Mouse (Mus musculus) forebrain, embryonic 11.5 days (tissue): ENCODE data around the gene Sctr. TPM values are rescaled to one million over a fixed set of nuclear protein-coding genes. Genes with fewer than 3 reads are reported as not detected.
A peak's percentile ranks its signal among the peaks of the same experiment; 100 is the strongest.

Source experiments
- ATAC-seq: fragments of 200-750 bp; cut with Nextera tagmentation; replicated peaks from 2 replicates; pipeline ENCODE4 v1.8.0; 2017; ENCODE audit warnings: moderate TSS enrichment; ENCODE audit not compliant: low FRiP score
- DNase-seq: peaks from one replicate; pipeline ENCODE4 v3.0.0-alpha.2; 2017; ENCODE audit warnings: low spot score
- H3K27ac ChIP-seq: fragments of 300-500 bp; sonication (generic); 2 replicates; pipeline ENCODE4 v1.5.1; 2014; ENCODE audit warnings: low read depth, low read length
- H3K27me3 ChIP-seq: fragments of 300-500 bp; sonication (generic); 2 replicates; pipeline ENCODE4 v1.6.1; 2014; ENCODE audit warnings: mild to moderate bottlenecking, low read length, mixed read lengths; ENCODE audit not compliant: control insufficient read depth, insufficient read depth
- H3K36me3 ChIP-seq: fragments of 300-500 bp; sonication (generic); 2 replicates; pipeline ENCODE4 v1.6.1; 2014; ENCODE audit warnings: mild to moderate bottlenecking, low read length, moderate library complexity, mixed read lengths; ENCODE audit not compliant: control insufficient read depth, insufficient read depth
- H3K4me1 ChIP-seq: fragments of 300-500 bp; sonication (generic); replicated peaks from 2 replicates; pipeline ENCODE4 v1.6.1; 2014; ENCODE audit warnings: low read length, mixed read lengths; ENCODE audit not compliant: control insufficient read depth, insufficient read depth
- H3K4me2 ChIP-seq: fragments of 300-500 bp; sonication (generic); 2 replicates; pipeline ENCODE4 v1.6.1; 2014; ENCODE audit warnings: low read depth, mild to moderate bottlenecking, low read length, moderate library complexity, mixed read lengths; ENCODE audit not compliant: severe bottlenecking
- H3K4me3 ChIP-seq: fragments of 300-500 bp; sonication (generic); 2 replicates; pipeline ENCODE4 v1.5.1; 2014; ENCODE audit warnings: low read depth, low read length
- H3K9ac ChIP-seq: fragments of 300-500 bp; sonication (generic); 2 replicates; pipeline ENCODE4 v1.6.1; 2014; ENCODE audit warnings: low read length
- H3K9me3 ChIP-seq: fragments of 300-500 bp; sonication (generic); 2 replicates; pipeline ENCODE4 v1.6.1; 2016; ENCODE audit warnings: low read length, mixed read lengths; ENCODE audit not compliant: control insufficient read depth
- WGBS: fragments of 180-500 bp; shearing (Covaris S2); extraction: QIAGEN DNeasy Blood & Tissue Kit; methylation state at CpG from one replicate; pipeline ENCODE4 v1.1.7; 2014; 5-methylcytosine and 5-hydroxymethylcytosine counted together
- polyA plus RNA-seq: library from polyadenylated mRNA; unstranded; fragments of >200 nt; fragmentation: Nextera tagmentation; extraction: Ambion mirVana; gene quantifications from 2 replicates; pipeline ENCODE4 v1.2.1, GENCODE M21; 2014

Sctr gene
- 0.29 and 0.39 TPM in 2 replicates for polyA plus RNA-seq

- H3K36me3 ChIP-seq: no peaks in the 10 kb centered on the region
- ATAC-seq (peak; percentile 81), DNase-seq (peak; percentile 72)
- H3K9ac ChIP-seq: peak within 1 kb of the TSS; percentile 58
- peaks cover 7% of the 10 kb centered on the region for H3K27me3 ChIP-seq
- H3K9me3 ChIP-seq: no peaks in the 10 kb centered on the region
- 0 out of 2 replicates have a peak, but pooled peaks cover 5% of the 10 kb centered on the region for H3K4me1 ChIP-seq
- H3K27ac ChIP-seq: no peak within 1 kb of the TSS
- H3K4me2 ChIP-seq: peak within 1 kb of the TSS; percentile 70
- H3K4me3 ChIP-seq: peak within 1 kb of the TSS; percentile 41
- WGBS: 1% methylated on average over 38 of the region's 39 CpGs
Measured at GRCm38 (mm10) chr1:120006844-120007790, at the start of gene Sctr. Gene Sctr, plus strand, starts transcription at chr1:120006894.

- H3K4me2 ChIP-seq: no peak overlapping the region
- no peaks in the 10 kb centered on the region for H3K9me3 ChIP-seq
- H3K9ac ChIP-seq: no peak overlapping the region
- DNase-seq: no peak
- no peak overlapping the region for H3K27ac ChIP-seq
- no peaks in the 10 kb centered on the region for H3K4me1 ChIP-seq
- no peaks in the 10 kb centered on the region for H3K36me3 ChIP-seq
- no peak overlapping the region for H3K4me3 ChIP-seq
- no peaks in the 10 kb centered on the region for H3K27me3 ChIP-seq
- ATAC-seq: no peak
- 78% methylated on average over 9 of the region's 9 CpGs for WGBS
Measured at GRCm38 (mm10) chr1:119957716-119958222, 48.9 kb upstream of the Sctr start.

GRCm38 (mm10) chr1:119959464-119959863 lies 47.2 kb upstream of the Sctr start:
- Histone ChIP-seq H3K4me1 (no peaks in the 10 kb centered on the region), H3K9me3 (no peaks in the 10 kb centered on the region), H3K36me3 (no peaks in the 10 kb centered on the region), H3K27ac (no peak overlapping the region), H3K27me3 (no peaks in the 10 kb centered on the region), H3K9ac (no peak overlapping the region), H3K4me2 (no peak overlapping the region), H3K4me3 (no peak overlapping the region)
- ATAC-seq: no peak
- 88% methylated on average over 4 of the region's 4 CpGs for WGBS
- no peak for DNase-seq

GRCm38 (mm10) chr1:119959920-119960319 lies 46.8 kb upstream of the Sctr start:
- no peaks in the 10 kb centered on the region for H3K4me1 ChIP-seq
- no peak overlapping the region for H3K4me2 ChIP-seq
- ATAC-seq (no peak), DNase-seq (no peak)
- no peak overlapping the region for H3K9ac ChIP-seq
- no peaks in the 10 kb centered on the region for H3K9me3 ChIP-seq
- no peak overlapping the region for H3K4me3 ChIP-seq
- no peaks in the 10 kb centered on the region for H3K27me3 ChIP-seq
- 75% methylated on average over 7 of the region's 7 CpGs for WGBS
- H3K27ac ChIP-seq: no peak overlapping the region
- no peaks in the 10 kb centered on the region for H3K36me3 ChIP-seq

- Histone ChIP-seq H3K36me3 (no peaks in the 10 kb centered on the region), H3K4me2 (no peak overlapping the region), H3K27me3 (no peaks in the 10 kb centered on the region), H3K27ac (no peak overlapping the region), H3K4me3 (no peak overlapping the region), H3K9ac (no peak overlapping the region), H3K9me3 (no peaks in the 10 kb centered on the region), H3K4me1 (no peaks in the 10 kb centered on the region)
- no peak for ATAC-seq
- 60% methylated on average over 12 of the region's 12 CpGs for WGBS
- no peak for DNase-seq
Measured at GRCm38 (mm10) chr1:119965804-119966514, 40.7 kb upstream of the Sctr start.

GRCm38 (mm10) chr1:119973117-119973516 lies 33.6 kb upstream of the Sctr start:
- H3K9ac ChIP-seq: no peak overlapping the region
- WGBS: 36% methylated on average over 4 of the region's 4 CpGs
- DNase-seq: no peak
- H3K4me1 ChIP-seq: no peaks in the 10 kb centered on the region
- no peaks in the 10 kb centered on the region for H3K27me3 ChIP-seq
- no peak for ATAC-seq
- H3K9me3 ChIP-seq: no peaks in the 10 kb centered on the region
- H3K4me3 ChIP-seq: no peak overlapping the region
- H3K4me2 ChIP-seq: no peak overlapping the region
- H3K36me3 ChIP-seq: no peaks in the 10 kb centered on the region
- H3K27ac ChIP-seq: no peak overlapping the region

- ATAC-seq: no peak
- 86% methylated on average over 4 of the region's 4 CpGs for WGBS
- no peak overlapping the region for H3K27ac ChIP-seq
- H3K36me3 ChIP-seq: no peaks in the 10 kb centered on the region
- no peaks in the 10 kb centered on the region for H3K9me3 ChIP-seq
- no peaks in the 10 kb centered on the region for H3K27me3 ChIP-seq
- no peak for DNase-seq
- H3K9ac ChIP-seq: no peak overlapping the region
- H3K4me3 ChIP-seq: no peak overlapping the region
- H3K4me2 ChIP-seq: no peak overlapping the region
- H3K4me1 ChIP-seq: no peaks in the 10 kb centered on the region
Measured at GRCm38 (mm10) chr1:119975141-119975540, 31.6 kb upstream of the Sctr start.

GRCm38 (mm10) chr1:119986555-119986954 lies 20.1 kb upstream of the Sctr start:
- no peaks in the 10 kb centered on the region for H3K27me3 ChIP-seq
- H3K4me1 ChIP-seq: no peaks in the 10 kb centered on the region
- no peak for ATAC-seq
- no peak overlapping the region for H3K27ac ChIP-seq
- no peaks in the 10 kb centered on the region for H3K36me3 ChIP-seq
- no peak overlapping the region for H3K9ac ChIP-seq
- WGBS: 90% methylated on average over 5 of the region's 5 CpGs
- H3K4me3 ChIP-seq: no peak overlapping the region
- no peaks in the 10 kb centered on the region for H3K9me3 ChIP-seq
- no peak for DNase-seq
- no peak overlapping the region for H3K4me2 ChIP-seq
